Mouse (Mus musculus) cortical plate, adult 2 months (tissue): ENCODE data around the gene Fcgr2b.
A peak's percentile ranks its signal among the peaks of the same experiment; 100 is the strongest.

Experiments
- CTCF ChIP-seq: fragments of 200-500 bp; IDR thresholded peaks from 2 replicates; pipeline ENCODE4 v1.5.1; 2011; ENCODE audit warnings: mild to moderate bottlenecking, control low read depth, low read length; ENCODE audit not compliant: insufficient read depth; ENCODE audit errors: extremely low read depth
- POLR2A ChIP-seq: fragments of 200-500 bp; IDR thresholded peaks from 2 replicates; pipeline ENCODE4 v1.6.1; 2011; ENCODE audit warnings: mild to moderate bottlenecking, low read length, control low read depth; ENCODE audit not compliant: insufficient read depth; ENCODE audit errors: extremely low read depth

DNA sequence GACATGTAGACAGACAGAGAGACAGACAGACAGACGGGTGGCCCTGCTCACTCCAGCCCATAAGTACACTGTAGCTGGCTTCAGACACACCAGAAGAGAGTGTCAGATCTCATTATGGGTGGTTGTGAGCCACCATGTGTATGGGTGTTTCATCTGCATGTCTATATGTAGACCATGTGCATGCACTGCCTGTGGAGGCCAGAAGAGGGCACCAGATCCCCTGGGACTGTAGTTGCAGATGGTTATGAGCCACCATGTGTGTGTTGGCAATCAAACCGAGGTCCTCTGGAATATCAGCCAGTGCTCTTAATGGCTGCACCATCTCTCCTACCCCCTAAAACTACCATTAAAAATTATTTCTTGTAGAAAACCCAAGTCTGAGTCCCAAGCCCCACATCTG is 30.6 kb upstream of the Fcgr2b start:
- TF ChIP-seq CTCF (0 out of 2 replicates have a peak, but pooled peaks have one; percentile 4), POLR2A (no peak)
